Mouse (Mus musculus) kidney, adult 11 months (tissue): ENCODE measurements around the gene Zfp428.

Experiments used
- DNase-seq: peaks from one replicate; pipeline ENCODE4 v3.0.0; 2022

Zfp428 gene

GRCm38 (mm10) chr7:24506838-24507725, at the start of gene Zfp428:
Gene Zfp428, plus strand, starts transcription at chr7:24507006.
- peak; percentile 80 for DNase-seq

- DNase-seq, result no peak
Observed at GRCm38 (mm10) chr7:24457726-24458370, 49.0 kb upstream of the Zfp428 start.

GRCm38 (mm10) chr7:24459440-24459839, 47.4 kb upstream of the Zfp428 start:
- no peak for DNase-seq

- peak; percentile 39 for DNase-seq
Observed at GRCm38 (mm10) chr7:24459843-24460242, 47.0 kb upstream of the Zfp428 start.

GRCm38 (mm10) chr7:24461376-24462051, 45.3 kb upstream of the Zfp428 start:
- peak; percentile 78 for DNase-seq

GRCm38 (mm10) chr7:24462388-24463319, 44.2 kb upstream of the Zfp428 start, which contains the start of gene Plaur:
Gene Plaur, plus strand, starts transcription at chr7:24462484.
- peak; percentile 37 for DNase-seq

GRCm38 (mm10) chr7:24466835-24467234, 40.0 kb upstream of the Zfp428 start:
- DNase-seq, result no peak

GRCm38 (mm10) chr7:24467886-24468285, 38.9 kb upstream of the Zfp428 start:
- no peak for DNase-seq

- DNase-seq, result no peak
Observed at GRCm38 (mm10) chr7:24469126-24469525, 37.7 kb upstream of the Zfp428 start.

- DNase-seq, result no peak
Observed at GRCm38 (mm10) chr7:24470356-24470755, 36.5 kb upstream of the Zfp428 start.

- DNase-seq, result no peak
Observed at GRCm38 (mm10) chr7:24472442-24472841, 34.4 kb upstream of the Zfp428 start.

- no peak for DNase-seq
Observed at GRCm38 (mm10) chr7:24472937-24473336, 33.9 kb upstream of the Zfp428 start.

- peak; percentile 36 for DNase-seq
Observed at GRCm38 (mm10) chr7:24473913-24474529, 32.8 kb upstream of the Zfp428 start.

- no peak for DNase-seq
Observed at GRCm38 (mm10) chr7:24474811-24475506, 31.8 kb upstream of the Zfp428 start.

GRCm38 (mm10) chr7:24476338-24476737, 30.5 kb upstream of the Zfp428 start:
- DNase-seq, result no peak

- DNase-seq, result no peak
Observed at GRCm38 (mm10) chr7:24476856-24477255, 29.9 kb upstream of the Zfp428 start.

- DNase-seq, result no peak
Observed at GRCm38 (mm10) chr7:24478911-24479310, 27.9 kb upstream of the Zfp428 start.

- no peak for DNase-seq
Observed at GRCm38 (mm10) chr7:24479685-24480084, 27.1 kb upstream of the Zfp428 start.

- DNase-seq, result no peak
Observed at GRCm38 (mm10) chr7:24480121-24480941, 26.5 kb upstream of the Zfp428 start.

GRCm38 (mm10) chr7:24480986-24481473, 25.8 kb upstream of the Zfp428 start:
- DNase-seq, result no peak
